Mouse (Mus musculus) cerebellum, postnatal 36 days (tissue): ENCODE data around the gene Pcgf3.
A peak's percentile ranks its signal among the peaks of the same experiment; 100 is the strongest.
"Not testable (repeated sequence)": the region's sequence is repeated elsewhere in the genome, so short reads cannot be mapped to it uniquely, and the experiment has no call there.

Experiments
- DNase-seq, 2 experiments: peaks; one replicate each; pipeline ENCODE4 v3.0.0; 2021 to 2022; ENCODE audit warnings: mixed read lengths in 2 of 2

Gene Pcgf3

DNA sequence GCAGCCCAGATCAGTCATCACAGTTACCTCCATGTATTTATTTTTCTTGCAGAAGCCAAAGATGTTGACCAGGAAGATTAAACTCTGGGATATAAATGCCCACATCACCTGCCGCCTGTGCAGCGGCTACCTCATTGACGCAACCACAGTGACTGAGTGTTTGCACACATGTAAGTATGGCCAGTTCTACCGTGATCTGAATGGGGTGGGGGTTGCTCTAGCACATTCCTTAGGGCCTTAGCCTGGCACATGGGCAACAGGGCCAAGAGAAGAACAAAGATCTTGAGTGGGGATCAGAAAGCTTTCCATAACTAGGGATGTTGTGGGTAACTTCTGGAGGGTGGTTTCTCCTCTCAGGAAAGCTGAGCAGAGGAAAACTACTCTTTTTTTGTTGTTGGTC lies 12.7 kb downstream of the Pcgf3 start:
- DNase-seq = no peak

DNA sequence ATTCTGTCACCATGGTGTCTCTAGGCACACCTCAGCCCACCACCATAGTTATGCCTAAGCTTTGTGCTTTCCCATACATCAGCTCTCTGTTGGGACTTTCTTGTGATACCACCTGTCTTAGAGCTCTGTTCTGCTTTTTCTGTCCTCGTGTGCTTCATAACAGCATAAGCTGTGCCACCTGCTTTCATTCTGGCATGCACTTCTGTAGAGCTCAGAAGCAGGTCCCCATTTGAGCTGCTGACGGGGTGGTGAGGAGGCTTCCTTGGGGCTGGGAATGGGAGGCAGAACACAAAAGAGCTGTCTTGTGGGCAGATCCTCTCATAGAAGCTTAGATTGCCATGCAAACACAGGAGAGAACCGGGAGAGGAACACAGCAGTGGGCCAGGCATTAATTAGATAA lies 14.9 kb downstream of the Pcgf3 start:
- DNase-seq = no peak

DNA sequence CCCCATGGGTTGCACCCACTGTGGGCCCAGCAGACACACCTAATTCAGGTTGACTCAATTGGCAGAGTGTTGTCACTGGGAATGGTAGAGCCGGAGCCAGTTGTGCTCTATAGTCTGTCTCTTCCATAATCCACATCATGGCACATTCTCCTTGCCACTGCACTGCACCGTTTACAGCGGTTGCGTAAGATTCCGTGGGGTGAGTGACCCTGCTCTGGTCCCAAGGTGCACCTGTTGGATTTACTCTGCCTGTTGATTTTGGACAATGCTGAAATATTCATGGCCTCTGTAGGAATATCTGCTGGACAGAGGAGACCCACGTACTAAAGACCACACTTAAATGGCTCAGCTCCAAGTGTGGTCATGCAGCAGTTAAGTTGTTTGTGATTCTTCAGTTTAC lies 22.0 kb downstream of the Pcgf3 start:
- DNase-seq = no peak

DNA sequence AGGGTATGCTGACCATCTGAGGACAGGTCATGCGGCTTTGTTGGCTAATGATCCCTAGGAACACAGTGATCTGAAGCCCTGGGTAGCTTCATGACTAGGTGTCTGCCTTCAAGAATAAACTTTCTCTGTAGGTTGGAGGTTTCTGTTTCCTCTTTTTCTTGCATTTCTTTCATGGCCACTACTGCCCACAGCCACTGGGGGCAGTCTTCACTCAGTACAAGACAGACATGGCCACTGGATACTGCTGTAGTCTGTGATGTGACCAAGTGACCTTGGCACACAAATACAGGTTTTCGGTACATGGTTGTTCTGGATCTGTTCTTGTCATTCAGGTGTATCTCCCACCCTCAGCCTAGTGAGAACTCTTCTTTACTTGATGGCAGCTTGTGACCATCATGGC lies 24.2 kb downstream of the Pcgf3 start:
- DNase-seq = peak; percentile 51 to 61

DNA sequence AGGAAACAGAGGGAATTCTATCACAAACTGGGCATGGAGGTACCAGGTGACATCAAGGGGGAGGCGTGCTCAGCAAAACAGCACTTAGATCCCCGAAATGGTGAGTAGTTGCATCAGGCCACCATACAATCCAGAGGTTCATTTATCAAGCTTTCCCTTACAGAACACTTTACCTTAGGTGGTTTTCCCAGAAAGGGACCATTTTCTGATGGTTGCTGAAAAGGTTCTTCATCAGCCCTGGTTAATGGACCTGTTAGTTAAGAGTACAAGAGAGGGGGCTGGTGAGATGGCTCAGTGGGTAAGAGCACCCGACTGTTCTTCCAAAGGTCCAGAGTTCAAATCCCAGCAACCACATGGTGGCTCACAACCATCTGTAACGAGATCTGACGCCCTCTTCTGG lies 25.1 kb downstream of the Pcgf3 start:
- DNase-seq = not testable (repeated sequence)

DNA sequence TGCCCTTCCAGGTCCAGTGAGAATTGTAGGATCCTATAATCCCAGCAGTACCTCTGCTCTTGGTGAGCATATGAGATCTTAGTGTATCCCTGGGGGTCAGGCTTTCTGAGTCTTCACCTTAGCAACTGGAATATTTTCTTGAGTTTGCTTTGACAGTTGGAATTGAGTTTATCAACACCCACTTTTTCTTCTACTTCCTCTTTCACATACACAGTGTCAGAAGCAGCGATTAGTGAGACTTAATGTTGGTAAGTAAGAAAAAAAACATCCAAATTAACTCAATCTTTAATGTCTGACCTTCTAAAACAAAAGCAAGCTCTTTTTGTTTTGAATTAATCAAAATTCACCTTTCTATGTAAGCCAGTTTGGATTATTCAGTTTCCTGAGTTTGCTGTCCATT lies 40.5 kb downstream of the Pcgf3 start:
- no peak for DNase-seq

DNA sequence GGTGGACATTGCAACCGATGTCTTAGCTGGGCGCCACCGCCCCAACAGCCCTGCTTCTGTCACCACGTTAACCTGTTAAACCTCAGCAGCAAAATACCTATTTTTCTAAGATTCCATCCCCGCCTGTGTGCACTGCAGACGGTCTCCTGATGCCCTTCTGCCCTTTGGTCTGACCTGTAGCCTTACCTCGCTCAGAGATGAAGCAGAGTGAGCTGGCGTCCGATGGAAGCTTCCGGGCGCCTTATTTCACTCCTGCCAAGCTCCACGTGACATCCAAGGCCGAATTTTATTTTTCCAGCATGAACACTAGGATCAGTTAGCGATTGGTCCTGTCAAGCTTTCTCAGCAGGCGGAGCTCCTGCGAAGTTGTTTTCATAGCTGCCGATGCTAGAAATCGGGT lies 41.3 kb downstream of the Pcgf3 start:
- DNase-seq = no peak

DNA sequence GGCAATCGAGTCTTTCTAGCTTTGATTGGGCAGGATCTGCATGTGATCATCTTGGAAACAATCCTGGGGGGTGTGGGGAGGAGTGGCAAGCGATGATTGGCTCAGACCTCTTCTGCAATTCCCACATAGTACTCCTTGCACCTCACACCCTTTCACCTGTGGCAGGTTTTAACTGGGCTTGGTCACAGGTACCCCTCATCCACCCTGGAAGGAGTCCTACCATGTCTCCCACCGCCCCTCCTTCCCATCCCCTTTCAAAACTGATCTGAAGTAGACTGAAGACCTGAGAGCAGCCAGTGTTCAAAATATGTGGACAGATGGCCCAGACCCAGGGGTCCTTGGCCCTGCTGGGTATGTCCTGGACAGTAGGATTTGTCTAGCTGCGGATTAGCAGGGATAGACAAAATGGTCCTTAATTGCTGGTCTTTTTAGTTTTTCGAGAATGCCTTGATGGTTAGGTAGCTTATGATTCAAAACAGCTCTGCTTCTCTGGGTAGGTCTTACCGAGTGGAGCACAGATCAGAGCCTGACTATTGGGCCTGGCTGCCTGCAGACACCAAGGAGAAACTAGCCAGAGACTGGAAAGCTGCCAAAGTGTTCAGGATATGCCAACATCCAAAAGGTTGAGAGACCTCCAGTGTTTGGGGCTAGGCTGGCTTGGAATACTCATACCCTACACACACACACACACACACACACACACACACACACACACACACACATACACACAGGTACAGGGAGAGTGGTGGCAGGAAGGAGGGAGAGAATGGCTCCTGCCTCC lies 54.7 kb downstream of the Pcgf3 start:
- peak; percentile 77 to 79 for DNase-seq

DNA sequence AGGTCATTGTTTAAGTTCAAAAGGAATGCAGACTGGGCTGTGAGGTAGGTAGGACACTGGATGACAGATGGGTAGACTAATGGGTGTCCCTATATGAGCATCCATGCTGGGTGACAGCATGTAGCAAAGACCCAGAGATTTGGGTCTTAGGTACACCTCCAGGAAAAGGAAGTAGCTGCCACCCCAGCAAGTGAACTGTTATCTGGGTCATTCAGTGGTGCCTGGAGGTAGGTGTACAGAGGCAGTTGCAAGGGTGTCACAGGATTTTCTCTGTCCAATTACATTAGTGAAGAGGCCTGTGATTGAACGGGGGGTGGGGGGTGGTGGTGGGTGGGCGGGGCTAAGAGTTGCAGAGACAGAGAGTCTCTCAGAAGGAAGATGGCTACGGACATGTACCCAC lies 55.6 kb downstream of the Pcgf3 start:
- DNase-seq = no peak

DNA sequence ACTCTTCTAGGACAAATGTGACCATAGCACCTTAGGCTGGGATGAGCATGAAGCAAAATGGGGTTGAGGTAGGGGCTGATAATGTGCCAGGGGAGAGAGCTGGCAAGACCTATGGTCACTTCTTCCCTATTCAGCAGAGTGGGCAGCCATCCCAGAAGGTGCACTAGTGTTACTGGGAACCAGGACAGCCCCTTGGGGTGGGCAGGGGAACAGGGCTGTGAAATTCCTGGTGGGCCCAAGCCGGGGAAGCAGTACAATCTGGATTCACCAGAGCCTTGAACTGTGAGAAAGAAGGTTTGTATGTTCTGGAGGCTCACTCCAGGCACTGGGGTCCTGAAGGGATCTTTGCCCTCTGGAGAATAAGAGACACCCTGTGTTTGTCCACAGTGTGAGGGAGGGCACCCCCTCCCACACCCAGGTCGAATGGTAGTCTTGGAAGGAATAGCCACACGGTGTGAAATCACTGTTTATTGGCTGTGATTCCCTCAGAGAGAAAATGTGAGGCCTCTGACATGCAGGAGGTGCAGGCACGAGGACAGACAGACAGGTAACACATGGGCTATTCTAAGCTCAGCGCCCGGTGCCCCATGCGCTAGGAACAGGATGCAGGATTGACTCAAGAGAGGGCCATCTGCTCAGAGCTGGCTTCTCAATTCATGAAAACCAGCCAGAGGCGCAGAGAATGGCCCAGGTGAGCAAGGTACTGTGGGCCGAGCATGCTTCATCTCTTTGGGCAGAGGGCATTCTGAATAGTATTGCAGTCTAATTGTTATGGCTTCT lies 57.3 kb downstream of the Pcgf3 start:
- peak; percentile 68 to 70 for DNase-seq

DNA sequence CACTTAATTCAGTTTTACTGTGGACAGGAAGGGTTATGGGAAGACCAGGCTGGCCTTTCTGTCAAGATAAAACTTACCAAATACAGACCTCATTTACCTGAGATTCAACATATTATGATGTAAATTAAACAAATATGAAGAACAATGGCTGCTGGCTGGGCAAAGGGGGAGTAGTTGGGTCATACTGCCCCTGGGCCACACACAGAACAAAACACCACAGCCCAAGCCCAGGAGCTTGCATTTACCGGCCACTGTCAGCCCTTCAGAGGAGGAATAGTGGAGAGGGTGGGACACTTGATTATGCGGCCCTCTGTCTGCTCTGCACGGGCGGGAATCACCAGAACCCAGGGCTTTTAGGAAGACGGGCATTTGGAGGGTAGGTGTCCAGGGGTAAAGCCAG lies 57.9 kb downstream of the Pcgf3 start:
- no peak for DNase-seq

DNA sequence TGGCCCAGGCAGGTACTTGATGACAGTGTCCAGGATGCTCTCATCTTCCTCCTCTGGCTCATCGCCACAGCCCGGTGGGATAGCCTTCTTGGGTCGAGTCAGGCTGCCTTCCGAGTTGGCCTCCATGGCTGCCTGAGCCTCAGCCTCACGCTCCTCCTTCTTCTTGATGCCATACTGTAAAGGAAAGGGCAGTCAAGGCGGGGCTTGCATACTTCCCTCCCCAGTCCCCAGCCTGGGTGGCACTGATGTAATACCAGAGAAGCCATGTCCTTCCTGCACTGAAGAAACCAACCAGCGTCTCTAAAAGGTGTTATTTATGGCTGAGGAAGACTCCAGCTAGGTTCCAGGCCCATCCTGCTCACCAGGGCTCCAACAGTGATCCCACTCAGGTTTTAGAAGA lies 59.1 kb downstream of the Pcgf3 start:
- DNase-seq = peak in 1 of 2 experiments; percentile 24

DNA sequence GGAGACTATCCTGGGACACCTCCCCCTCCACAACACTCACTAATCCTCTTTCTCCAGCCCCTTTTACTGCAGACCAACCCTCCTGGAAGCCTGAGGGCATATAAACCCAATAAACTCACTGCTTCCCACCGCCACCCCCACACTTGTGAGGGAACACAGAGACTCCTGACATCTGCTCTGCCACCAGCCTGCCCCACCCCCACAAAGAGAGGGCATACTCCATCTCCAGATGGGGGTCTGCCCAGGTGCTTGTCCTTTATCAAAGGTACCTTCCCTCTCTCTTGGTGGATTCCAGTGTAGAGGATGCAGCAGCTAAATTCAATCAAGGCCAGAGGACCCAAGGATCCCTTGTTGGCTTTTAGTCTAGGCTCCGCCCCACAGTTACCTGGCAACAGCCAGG lies 60.0 kb downstream of the Pcgf3 start:
- DNase-seq = no peak

DNA sequence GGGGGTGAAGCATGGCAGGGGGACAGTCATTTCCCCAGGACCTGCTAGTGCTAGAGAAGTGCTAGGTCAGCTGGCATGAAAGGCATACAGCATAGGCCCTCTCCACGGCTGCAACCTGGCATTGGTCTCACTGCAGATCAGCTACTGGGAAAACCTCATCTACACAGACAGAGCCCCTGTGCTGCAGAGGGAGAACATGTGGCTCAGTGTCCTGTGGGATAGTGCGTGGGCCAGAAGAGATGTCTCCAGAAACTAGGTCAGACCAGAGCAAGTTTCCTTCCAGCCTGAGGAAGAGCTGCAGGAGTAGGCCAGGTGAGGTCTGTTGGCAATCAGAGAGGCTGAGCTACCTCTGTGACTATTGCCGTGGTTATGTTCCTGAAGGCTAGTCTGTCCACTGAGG lies 60.9 kb downstream of the Pcgf3 start:
- no peak for DNase-seq

DNA sequence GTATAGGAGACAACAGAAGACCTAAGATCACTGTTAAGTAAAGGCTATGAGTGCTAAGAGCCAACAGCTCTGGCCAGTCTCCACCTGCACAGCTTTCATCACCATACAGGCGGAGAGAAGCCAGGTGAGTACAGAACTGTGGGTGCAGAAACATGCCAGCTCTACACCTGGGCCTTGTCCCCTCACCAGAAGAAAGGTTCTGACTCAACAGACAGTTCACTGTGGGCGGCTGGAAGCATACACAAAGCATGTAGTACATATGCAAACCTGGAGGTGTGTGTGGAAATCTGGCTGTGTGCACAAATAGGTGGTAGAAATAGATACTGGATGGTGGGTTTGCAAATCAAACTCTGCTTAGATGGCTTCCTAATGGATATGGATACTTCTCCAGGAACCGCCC lies 61.6 kb downstream of the Pcgf3 start:
- no peak for DNase-seq

DNA sequence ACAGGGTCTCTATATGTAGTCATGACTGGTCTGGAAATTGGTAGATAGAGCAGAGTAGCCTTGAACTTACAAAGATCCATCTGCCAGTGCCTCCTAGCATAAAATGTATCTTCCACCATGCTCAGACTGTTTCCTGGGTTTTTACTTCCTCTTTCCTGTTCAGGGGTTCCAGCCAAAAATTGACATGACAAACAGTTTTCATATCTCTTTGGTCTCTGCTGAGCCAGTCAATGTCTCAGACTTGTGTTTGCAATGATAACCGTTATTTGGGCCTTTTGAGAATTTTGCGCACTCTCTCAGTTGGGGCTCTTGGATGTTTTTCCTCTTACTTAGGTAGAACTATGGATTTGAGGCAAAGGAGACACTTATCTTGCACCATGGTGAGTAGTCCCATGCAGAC lies 73.2 kb downstream of the Pcgf3 start:
- no peak for DNase-seq

DNA sequence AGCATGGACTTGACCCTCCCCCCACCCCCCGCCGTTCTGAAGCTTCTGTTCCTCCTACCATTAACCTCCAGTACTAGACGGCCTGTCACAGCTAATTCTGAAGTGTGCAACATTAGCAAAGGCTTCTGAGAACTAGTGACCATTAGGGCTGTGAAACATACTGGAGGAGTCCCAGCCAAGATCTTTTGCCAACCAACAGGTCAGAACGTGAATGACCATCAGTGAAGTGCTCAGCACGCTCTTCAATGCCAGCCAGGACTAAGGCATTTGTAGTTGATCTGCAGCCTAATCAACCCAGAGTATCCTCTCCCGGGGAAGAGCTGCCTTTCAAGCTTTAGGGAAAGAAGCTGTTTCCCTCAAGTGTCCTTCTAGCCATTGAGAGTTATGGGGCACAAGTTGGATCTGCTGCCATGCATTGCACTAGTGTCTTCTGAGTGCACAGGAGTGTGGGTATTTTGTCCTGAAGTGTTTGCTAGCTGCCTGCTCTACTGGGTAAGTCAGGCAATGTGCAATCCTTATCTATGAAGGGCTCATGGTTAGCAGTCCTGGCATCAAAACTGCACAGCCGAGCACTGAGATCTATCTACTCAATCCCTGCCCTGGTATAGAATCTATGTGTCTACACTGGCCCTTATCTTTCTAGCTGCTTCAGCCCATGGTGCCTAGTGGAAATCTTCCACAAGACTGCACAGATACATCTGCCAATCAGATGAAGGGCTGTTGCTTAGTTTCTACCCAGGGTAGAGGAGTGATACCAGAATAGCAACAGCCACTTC lies 82.7 kb downstream of the Pcgf3 start:
- DNase-seq = peak in 1 of 2 experiments; percentile 22

DNA sequence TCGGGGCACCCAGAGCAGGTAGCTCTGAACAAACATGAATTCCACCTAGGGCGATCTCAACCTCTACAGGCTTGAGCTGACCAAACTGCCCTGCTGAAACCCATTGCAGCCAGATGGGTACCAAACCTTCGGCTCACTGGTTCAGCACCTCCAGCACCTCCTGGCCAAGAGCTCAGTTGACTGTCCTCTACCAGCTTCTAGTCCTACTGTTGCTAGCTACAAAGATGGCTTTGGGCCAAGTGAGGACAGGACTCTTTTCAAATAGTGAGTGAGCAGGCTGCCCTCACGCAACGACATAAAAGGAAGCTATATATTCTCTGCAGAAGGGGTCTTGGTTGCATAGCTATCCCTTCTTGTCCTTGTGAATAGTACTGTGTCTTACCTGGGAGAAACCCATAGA lies 86.6 kb downstream of the Pcgf3 start:
- DNase-seq = peak in 1 of 2 experiments; percentile 26

DNA sequence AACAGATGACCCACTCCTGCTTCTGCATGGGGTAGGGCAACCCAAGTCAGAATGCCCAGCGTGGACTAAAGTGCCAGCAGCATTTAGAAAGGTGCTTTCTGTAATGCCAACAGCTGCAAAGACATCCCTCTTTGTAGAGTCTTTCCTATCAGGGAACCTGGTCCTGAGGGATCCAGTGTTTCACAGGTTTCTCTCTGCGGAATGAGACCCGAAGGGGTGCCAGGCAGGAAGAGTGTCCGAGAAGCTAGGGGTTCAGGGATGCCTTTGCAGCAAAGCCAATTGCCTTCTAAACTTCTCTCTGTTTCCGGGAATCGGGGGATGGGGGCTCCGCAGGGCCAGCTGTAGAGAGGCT lies 88.1 kb downstream of the Pcgf3 start:
- peak in 1 of 2 experiments; percentile 31 for DNase-seq

DNA sequence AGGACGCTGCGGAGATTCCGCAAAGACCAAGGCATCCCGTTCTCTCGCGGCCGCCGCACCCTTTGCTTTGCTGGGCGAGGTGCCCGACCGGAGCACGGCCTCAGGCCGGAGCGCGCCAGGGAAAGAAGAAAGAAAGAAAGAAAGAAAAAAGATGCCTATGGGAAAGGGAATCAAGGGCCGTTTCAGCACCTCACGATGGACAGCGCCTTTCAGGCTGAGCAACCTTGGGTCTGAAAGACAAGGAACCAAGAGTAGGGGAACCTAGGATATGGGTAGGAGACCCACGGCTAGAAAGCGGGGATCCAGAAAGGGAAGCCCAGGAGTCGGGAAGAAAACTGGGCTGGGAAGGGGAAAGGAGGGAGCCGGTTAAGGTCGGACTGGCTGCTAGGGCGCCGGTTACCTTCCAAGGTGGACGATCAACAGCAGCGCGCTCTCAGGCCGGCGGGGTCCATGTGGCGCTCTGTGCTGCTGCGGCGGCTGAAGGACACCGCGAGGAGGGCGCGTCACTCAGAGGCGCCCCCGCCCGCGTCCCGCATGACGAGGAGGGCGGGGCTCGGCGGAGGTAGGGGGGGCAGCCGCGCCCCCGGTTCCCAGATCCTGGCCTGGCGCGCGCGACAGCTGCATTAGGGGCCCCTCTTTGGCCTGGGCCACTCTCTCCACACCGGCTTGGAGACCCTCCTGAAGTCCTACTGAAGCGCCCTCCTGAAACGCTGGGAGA lies 88.6 kb downstream of the Pcgf3 start, which contains the start of gene Cplx1:
Gene Cplx1, minus strand, starts transcription at position 536 of the 718 bp plus-strand sequence.
- DNase-seq = peak; percentile 82 to 86

DNA sequence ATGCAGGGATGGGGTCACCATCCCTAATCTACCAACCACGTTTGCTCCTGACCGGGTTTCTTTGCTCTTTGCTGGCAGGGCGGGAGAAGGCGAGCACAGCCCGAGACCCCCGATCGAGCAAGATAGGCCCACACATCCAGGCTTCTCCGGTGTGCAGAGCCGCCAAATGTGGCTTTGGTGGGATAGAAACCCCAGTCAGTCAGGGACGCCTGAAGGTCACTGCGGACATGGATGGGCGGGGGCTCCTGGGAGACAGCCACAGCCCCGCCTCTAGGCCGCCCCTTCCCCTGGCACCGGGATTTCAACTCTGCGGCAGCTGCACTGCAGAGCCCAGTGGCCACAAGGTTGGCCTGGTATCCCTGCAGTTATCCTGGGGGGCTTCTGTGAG lies 89.2 kb downstream of the Pcgf3 start:
- DNase-seq = peak in 1 of 2 experiments; percentile 33

DNA sequence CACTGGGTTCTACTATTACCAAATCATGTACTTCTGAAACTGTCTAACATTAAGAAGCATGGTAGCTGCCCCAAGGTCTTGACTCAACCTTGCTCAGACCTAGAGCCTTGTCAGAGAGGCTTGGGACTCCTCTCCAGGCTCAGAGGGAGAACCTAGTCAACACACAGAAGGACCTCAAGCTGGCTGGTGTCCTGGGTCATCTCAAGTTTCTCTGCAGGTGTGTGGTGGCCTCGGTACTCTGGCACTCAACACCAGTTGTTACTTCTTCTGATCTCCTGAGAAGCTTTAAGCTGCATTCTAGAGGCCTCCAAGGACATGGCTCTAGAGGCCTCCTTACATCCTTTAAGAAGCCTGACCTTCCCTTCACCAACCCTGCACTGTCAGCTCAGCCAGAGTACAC lies 93.0 kb downstream of the Pcgf3 start:
- no peak for DNase-seq
